Mouse (Mus musculus) mouse embryonic stem cell (cell line): ENCODE measurements around the gene Kncn.

Experiments
- in situ Hi-C, 2 experiments: fragments of 300-500 bp; cut with MboI; formaldehyde crosslinking; loops; 1 replicate in 1 of 2; 3 replicates in 1 of 2; pipeline ENCODE4 v1.14.3; 2019 to 2020; ENCODE audit warnings: low sequenced_read_pairs in 2 of 2, low pct_unique_long_range_greater_than_20kb in 1 of 2, mixed read lengths in 1 of 2; ENCODE audit not compliant: unreplicated experiment in 1 of 2

Gene Kncn

DNA sequence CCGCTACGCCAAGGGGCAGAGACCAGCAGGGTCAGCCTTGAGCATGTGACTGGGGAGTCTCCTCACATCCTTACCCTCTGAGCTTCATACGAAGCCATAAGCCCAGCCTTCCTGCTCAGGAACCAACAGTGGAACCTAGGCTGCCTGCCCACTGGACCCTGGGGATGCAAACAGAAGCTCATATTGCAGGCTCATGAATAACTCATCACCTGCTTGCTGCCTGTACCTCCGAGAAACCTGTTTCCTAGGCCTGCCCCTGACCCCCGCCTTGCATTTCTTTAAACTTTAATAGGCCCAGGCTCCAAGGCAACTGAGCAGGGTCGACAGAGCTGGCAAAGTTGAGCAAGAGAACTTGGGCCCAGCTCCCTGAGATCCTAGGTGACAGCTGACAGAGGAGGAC lies at the start of gene Kncn:
TSS of gene Kncn (plus strand) at position 379 of the 400 bp plus-strand sequence.
- in situ Hi-C loops: no loop called here

DNA sequence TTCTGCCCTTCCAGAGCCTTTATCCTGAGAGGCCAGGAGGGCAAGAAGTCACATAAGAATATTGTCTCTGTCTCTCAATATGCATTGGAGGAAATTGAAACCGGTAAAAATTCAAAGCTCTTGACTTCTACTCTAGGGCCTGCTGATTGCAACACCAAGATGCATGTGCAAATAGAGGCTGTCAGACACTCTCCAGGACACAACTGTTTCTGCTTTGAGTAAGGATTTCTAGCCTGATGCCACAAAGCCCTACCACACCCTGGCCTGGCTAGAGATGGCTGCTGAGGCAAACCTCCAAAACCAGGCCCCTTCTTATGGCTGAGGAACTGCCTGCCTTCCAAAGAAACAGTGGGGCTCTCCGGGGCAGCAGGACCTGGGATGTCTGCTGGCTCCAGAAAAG lies 48.6 kb upstream of the Kncn start:
- in situ Hi-C loops: no loop called here

DNA sequence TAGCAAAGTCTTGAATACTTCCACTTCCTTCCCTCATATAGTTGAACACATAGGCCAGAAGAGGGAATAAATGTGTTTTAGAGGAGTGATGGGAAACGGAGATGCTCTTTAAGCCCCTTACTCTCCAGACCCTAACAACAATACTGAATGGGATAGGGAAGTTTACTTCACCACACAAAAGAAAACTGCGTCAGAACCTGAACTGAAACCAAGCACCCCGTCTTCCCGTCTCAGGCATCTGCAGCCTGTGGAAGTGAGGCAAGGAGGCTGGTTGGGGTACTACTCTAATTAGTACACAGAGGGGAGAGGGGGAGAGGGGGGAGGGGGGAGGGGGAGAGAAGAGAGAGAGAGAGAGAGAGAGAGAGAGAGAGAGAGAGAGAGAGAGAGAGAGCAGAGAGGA lies 46.0 kb upstream of the Kncn start:
- in situ Hi-C loops: no loop called here

DNA sequence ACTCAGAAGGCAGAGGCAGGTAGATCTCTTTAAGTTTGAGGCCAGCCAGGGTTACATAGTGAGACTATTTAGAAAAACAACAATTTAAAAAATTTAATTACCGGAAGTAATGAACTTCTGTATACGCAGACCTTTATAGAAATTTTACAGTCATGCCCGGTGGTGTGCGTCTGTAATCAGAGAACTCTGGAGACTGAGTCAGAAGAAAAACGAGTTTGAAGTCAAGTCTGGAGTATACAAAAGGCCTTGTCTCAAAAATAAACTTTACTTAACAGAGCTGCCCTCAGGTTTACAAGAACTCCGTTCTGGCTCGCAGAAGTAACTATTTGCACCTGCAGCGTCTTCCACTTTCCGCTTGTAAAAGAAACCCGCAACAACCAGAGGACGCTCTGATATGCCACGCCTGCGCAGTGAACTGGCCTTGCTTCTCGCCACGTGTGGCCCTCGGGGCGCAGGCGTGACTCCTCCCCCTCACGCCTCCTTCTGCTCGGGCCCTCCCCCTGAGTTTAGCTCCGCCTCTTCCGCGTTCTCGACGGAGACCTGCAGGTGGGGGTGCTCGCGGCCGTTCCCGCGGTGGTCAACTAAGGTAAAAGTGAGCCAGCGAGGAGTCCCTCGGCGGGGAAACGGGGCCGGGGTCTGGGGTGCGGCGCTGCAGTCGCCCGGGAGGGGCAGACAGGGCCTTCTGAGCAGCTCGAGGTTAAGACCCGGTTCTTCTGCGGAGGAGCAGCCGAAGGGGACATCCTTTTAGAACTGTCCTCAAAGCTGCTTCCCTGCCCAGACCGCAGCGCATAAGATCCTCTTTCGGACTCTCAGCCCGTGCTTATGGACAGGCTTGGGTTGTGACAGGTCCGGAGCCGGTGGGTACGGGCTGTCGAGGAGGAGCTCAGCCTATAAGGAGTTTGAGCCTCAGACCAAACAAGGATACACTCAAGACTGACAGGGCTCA lies 45.2 kb upstream of the Kncn start, which contains the start of gene Mknk1:
TSS of gene Mknk1 (plus strand) at position 503 of the 946 bp plus-strand sequence.
- in situ Hi-C loops: no loop called here

DNA sequence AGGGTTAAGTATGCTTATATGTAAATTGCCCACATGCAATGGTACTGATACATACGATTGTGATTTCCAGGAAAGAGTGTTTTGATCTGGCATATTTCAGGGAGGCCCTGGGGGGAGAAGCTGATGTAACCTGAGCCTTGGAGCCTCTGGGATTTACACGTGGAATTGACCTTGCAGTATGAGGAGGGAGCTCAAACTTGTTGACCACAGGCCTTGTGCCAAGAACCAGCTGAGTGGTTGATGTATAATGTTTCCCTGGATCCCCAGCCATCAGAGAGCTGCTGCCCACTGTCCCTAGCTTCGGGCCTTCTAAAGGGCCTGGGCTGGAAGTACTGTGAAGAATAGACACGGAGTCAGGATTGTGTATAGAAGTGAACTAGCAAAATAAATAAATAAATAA lies 44.2 kb upstream of the Kncn start:
- in situ Hi-C loops: no loop called here

DNA sequence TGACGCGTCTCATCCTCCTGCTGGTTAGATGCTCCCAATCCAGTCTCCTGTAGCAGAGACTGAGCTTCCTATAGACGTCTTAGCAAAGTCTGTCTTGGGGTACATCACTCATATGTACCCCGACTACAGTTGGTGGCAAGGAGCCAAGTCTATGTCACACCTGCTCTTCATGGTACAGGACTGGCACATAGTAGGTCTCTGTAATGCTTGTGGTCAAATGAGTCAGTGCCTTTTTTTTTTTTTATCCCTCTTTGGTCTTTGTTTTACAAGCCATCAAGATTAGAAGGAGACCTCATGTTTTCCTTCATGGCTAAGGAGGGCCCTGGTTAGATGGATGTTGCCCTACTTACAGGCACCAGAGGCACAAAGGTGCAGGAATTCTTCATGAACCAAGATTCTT lies 43.4 kb upstream of the Kncn start:
- in situ Hi-C loops: no loop called here

DNA sequence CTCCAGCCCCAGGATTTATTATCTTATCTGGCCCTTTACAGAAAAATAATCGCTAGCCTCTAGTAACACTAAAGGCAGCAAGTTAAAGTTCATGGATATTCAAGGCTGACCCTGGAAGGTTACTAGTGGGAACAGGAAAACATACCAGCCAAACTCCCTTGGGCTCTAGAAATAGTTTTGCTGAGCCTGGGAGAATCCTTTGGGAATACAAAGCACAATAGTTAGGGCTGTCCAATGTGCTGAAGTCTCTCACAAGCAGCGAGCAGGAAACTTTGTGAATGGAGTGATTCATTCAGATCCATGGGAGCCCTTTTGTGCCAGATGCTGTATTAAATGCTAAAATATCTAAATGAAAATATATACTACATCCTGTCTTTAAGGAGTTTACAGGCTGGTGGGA lies 37.5 kb upstream of the Kncn start:
- in situ Hi-C loops: no loop called here

DNA sequence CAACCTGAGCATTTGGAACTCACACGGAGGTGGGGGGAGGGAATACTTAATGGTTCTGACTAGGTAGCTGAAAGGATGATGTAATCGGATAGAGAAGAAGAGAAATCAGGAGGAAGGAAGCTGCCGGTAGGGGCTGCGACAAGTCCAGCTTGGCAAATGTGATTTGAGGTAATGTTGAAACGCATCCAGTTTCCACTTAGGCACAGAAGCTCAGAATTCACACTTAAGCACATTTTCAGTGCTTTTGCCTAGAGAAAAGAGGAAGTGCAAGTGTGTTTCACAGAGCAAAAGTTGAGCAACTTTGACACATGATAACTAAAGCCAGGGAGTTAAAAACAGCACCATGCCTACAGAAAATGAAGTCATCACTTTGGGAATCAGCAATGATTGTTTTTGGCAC lies 36.8 kb upstream of the Kncn start:
- in situ Hi-C loops: no loop called here

DNA sequence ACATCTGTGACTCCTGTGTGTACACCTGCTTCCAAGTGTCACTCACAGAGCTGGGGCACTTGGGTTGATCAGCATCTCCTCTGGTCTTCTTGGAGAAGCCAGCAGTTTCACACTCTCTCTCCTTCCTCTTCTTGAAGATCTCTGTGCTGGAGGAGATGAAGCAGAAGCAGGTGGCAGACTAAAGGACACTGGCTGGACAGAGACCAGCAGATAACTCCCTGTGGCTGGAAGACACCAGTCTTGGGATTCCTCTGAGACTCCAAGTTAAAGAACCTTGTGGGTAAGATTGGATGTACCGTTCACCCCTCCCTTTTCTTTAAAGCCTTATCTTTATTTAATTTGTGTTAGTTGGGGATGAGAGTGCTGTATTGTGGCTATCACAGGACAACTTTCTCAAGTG lies 36.1 kb upstream of the Kncn start:
- in situ Hi-C loops: no loop called here

DNA sequence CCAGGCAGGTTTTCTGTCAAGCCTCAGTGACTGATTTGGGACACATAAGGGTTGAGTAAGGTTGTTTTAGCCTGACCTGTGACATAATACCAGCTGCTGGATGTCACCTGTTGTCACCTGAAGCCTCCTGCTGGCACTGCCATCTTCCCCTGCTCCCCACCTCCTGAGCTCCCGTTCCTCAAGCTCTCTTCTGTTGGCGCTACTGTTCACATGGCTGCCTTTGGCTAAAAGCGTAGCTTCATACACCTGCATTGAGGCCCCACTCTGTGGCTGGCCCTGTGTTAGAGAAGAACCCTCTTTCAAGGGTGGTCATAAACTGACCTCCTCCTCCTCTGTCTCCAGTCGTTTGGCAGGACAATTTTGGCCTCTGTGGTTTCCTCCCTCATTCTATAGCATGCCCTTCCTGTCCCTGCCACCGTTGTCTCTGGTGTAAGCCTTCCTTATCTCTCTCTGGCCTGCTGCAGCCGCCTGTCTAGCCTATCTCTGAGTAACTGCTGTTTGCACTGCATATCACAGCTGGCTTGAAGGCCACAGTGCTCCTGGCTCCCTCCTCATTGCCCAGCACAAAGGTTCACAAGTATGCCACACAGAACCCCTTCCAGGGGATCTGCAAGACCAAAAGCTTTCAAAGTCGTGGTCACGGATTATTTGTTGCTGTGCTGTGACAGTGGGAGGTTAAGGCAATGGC lies 35.1 kb upstream of the Kncn start:
- in situ Hi-C loops: no loop called here

DNA sequence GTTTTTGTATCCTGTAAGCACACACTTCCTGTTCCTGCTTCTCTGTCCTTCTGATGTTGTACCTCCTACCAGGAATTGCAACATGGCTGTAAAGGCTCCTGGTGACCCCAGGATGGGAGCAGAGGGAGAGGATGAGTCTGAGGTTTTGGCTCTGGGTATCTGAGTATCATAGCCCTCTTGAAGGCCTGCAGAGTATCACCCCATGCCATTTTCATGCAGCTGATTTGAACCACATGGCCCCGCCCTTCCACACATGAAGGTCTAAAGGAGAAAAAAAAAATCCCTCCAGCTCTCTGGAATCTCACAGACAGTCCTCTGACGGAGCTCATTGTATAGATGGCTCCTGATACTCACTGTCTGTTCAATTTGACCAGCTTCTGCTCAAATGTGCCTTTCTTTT lies 34.1 kb upstream of the Kncn start:
- in situ Hi-C loops: no loop called here

DNA sequence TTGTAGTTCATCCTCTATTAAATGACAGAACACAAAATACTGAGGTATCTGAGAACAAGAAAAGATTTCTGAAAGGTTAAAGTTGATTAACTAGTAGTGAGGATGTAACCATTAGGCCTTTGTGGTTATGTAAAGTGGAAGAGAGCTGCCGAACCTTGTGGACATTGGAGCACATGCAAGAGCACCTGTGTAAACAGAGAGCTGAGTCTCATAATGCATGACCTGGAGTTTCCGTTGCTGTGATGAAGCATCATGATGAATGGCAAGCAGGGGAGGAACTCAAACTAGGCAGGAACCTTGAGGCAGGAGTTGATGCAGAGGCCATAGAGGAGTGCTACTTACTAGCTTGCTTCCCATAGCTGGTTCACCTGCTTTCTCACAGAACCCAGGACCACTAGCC lies 33.6 kb upstream of the Kncn start:
- in situ Hi-C loops: no loop called here

DNA sequence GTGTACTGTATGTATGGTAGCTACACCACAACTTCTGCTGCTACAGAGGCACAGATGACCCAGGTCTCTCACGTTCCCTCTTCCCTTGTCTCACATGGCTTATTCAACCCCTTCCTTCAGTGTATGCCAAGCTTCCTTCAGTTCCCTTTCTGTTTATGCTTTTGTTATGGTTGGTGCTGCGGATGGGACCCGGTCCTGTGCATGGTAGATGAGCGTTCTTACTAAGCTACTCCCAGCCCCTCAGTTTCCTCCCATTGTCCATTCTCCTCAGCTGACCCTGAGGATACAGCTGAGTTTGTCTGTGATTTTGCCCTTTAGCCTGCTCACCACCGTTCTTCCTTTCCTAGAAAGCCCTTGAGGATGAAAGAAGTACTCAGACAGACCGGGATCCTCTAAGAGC lies 32.6 kb upstream of the Kncn start:
- in situ Hi-C loops: no loop called here

DNA sequence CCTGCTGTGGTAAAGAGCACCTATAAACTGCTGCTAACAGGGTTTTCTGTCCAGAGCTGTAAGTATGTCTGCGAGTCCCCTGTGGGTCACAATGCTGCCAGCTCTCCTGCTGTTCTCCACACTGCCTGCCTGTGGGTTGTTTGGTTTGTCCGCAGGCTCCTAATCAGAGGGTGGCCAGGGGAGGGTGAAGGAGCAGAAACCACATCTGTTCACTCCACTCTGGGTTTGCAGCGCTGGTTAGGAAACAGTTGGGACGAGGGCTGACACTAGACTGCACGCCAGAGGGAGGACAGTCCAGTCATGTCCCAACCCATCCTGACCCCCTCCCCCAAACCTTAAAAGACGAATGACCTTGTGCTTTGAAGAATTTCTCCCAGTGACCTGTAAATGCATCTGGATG lies 29.1 kb upstream of the Kncn start:
- in situ Hi-C loops: no loop called here

DNA sequence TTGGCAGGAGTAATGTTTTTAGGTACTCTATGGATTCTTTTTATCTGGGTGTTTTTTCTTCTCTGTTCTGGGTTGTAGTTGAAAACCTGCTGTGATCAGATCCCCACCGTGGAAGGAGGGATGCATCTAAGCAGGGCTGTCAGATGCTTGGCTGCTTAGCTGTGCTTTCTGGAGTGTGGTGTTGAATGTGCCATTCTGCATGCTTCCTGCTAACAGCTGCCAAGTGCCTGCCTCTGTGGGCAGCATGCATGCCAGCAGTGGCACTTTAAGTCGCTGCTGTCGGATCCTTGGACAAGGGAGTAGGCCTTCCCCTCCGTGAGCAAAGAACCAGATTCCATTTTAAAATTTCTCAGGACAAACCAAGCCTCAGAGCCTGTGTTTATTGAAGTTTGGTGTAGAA lies 28.6 kb upstream of the Kncn start:
- in situ Hi-C loops: no loop called here

DNA sequence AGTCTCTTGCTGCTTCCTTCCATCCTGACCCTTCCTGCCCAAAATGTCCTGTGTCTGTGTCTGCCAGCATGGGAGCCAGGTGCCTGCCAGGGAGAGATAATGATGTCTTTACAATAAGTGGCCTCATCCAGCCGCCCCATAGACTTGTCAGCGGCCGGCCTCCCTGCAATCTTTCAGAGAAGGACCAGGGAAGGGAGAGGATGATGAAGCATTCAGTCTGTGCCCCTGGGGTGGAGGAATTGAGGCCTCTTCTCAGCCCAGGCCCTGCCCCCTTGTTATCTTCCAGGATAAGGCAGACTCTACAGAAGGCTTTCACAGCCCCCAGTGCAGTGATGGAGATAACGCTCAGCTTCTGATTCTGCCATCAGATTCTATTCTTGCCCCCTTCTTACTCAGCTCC lies 27.9 kb upstream of the Kncn start:
- in situ Hi-C loops: no loop called here

DNA sequence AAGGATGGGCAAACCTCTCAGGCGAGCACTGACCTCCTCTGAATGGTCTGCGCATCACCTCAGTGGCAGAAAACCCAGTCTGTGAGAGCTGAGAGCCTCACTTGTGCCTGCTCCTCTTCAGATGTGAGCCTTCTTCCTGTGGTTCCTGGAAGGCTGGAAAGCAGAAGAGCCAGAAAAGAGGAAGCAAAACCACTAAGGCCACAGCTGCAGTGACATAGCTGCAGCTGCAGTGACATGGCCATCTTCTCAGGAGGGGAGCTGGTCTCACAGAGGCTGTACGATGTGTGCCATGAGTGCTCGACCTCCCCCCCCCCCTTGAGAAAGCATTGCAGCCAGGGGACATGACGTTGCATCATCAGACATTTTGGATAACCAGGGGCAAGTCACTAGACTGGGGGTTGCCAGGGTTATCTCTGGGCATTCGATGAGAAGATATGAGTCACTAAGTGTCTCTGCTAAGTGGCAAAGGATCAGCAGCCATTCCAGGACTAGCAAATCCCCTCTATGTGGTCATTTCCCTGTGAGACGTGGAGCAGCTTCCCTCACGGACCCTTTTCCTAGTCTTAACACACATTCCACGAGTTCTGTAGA lies 26.8 kb upstream of the Kncn start:
- in situ Hi-C loops: no loop called here

DNA sequence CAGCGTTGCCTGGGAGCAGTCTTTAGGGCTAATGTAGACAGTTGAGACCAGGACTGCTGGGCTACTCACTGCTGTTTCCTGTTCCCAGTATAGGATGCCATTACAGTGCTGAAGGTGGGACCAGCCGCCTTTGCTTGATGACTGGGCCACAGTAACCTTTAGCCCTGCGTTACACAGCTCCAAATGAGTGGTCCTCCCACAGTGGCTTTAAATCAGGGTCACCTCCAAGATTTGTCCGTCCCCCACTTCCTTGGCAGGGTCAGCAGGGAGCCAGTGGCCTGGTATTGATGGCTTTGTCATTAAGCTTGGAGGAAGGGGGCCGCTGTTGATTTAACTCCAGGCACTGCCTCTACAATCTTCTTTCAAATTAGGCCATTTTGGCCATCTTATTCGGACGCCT lies 20.8 kb upstream of the Kncn start:
- in situ Hi-C loops: no loop called here

DNA sequence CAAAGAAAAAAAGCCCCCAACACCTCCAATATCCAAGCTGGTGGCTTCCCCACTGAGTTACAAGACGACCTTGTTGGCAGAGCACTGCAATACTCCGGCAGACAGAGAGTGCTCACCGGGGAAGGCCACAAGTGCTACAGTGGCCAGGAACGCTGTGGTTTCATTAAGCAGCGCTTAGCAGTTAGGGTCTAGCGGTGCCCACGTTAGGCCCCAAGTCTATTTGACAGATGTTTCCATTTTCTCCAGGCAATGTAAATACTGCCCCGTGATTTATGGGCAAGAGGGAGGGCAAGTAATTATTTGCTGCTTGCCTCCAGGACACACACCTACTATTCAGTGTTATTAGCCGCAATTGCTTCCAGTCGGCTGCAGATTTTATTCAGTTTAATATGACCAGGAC lies 20.3 kb upstream of the Kncn start:
- in situ Hi-C loops: no loop called here
